Mouse (Mus musculus): ENCODE measurements at regions not wholly inside any gene's neighbourhood (a gene's known extent, or its start where the extent isn't known, plus 50 kb on each side); places are given as distances from the start of the nearest gene placed in this dataset.

GRCm38 (mm10) chr11:56810141-56810540 is 201.0 kb upstream of the Gria1 start:
- Histone ChIP-seq H3K4me1 (ENCODE audit: control insufficient read depth, insufficient read depth, low read length) (no peaks in the 10 kb centered on the region), H3K4me3 (replicated peaks; ENCODE audit: insufficient read depth, low read depth, low read length) (no peak overlapping the region), H3K27me3 (ENCODE audit: control insufficient read depth, insufficient read depth, low read length) (no peaks in the 10 kb centered on the region), H3K27ac (ENCODE audit: insufficient read depth, low read length) (no peak overlapping the region)
- DNase-seq = no peak
- 24% methylated on average over 2 of the region's 2 CpGs for WGBS
- no peak for TF ChIP-seq CTCF (IDR thresholded peaks at IDR 0.05; ENCODE audit: borderline replicate concordance, insufficient read depth, low read depth, low read length)
- no peak for TF ChIP-seq POLR2A (IDR thresholded peaks at IDR 0.05; ENCODE audit: borderline replicate concordance, insufficient read depth, low read length)

DNA sequence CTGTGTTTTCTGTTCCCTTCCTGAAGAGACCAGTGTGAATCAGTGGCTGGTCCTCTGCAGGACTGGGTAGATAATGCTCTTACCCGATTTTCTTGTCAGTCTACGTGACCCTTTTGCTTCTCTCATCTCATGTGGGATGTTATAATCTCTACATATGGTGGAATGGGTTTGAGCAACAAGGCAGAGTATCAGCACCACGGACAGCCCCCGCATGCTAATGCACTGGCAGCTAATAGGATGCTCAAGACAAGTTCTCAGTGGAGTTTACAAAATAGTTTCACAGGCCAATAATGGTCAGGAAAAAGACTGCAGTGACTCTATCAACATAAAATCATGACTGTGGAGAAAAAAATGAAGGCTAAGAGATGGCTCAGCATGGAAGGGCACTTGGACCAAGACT is 199.1 kb upstream of the Gria1 start:
- H3K27me3 ChIP-seq (ENCODE audit: control insufficient read depth, insufficient read depth, low read length) = no peaks in the 10 kb centered on the region
- no peak for DNase-seq
- H3K4me3 ChIP-seq (replicated peaks; ENCODE audit: insufficient read depth, low read depth, low read length) = no peak overlapping the region
- no peak overlapping the region for H3K27ac ChIP-seq (ENCODE audit: insufficient read depth, low read length)
- TF ChIP-seq CTCF (IDR thresholded peaks at IDR 0.05; ENCODE audit: borderline replicate concordance, insufficient read depth, low read depth, low read length) = no peak
- no peak for TF ChIP-seq POLR2A (IDR thresholded peaks at IDR 0.05; ENCODE audit: borderline replicate concordance, insufficient read depth, low read length)
- 65% methylated on average over 4 of the region's 4 CpGs for WGBS
- no peaks in the 10 kb centered on the region for H3K4me1 ChIP-seq (ENCODE audit: control insufficient read depth, insufficient read depth, low read length)

- no peaks in the 10 kb centered on the region for H3K27me3 ChIP-seq (ENCODE audit: control insufficient read depth, insufficient read depth, low read length)
- DNase-seq = no peak
These were observed 187.7 kb upstream of the Gria1 start for GRCm38 (mm10) chr11:56823471-56823870.

DNA sequence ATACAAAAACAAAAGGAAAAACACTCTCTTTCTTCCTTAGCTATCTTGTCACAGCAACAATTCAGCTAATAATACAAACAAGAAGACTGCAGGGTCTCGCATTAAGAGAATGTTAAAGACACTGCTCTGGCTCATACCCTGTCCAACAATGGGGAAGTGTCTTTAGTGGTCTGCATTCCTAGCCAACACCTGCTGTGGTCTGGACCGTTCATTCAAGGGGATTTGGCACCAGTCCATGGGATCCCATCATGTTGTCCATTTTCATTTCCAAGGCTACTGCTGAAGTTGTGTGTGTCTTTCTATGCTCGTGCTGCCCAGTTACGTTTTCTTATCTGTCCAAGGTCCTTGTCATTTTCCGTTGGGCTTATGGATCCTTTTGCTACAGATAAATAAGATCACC is 183.7 kb upstream of the Gria1 start:
- no peak overlapping the region for H3K4me3 ChIP-seq (replicated peaks; ENCODE audit: insufficient read depth, low read depth, low read length)

More at GRCm38 (mm10) chr11:56823471-56823870, 187.7 kb upstream of the Gria1 start:
- Histone ChIP-seq H3K27ac (ENCODE audit: insufficient read depth, low read length) (no peak overlapping the region), H3K4me3 (replicated peaks; ENCODE audit: insufficient read depth, low read depth, low read length) (no peak overlapping the region), H3K4me1 (ENCODE audit: control insufficient read depth, insufficient read depth, low read length) (no peaks in the 10 kb centered on the region)
- TF ChIP-seq CTCF (IDR thresholded peaks at IDR 0.05; ENCODE audit: borderline replicate concordance, insufficient read depth, low read depth, low read length) (no peak), POLR2A (IDR thresholded peaks at IDR 0.05; ENCODE audit: borderline replicate concordance, insufficient read depth, low read length) (no peak)

DNA sequence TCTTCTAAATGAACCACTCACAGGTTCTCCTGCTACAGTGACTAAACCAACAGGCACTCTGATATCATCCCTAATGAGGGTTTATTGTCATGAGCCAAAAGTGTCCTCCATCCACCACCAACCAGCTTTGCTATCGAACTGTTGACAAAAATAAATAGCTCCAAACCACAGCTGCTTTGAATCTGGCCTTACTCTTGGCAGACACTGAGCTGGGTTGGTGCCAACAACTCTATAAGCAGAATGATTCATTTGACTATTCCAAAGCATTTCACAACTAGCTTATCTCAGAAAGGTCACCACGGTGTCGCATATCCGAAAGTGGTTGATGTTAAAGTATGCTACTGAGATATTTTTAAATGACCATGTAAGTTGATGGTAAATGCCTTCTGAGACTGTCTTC is 148.5 kb upstream of the Gria1 start:
- no peak for DNase-seq
- 20% methylated on average over 4 of the region's 4 CpGs for WGBS
- TF ChIP-seq CTCF (IDR thresholded peaks at IDR 0.05; ENCODE audit: borderline replicate concordance, insufficient read depth, low read depth, low read length) (no peak), POLR2A (IDR thresholded peaks at IDR 0.05; ENCODE audit: borderline replicate concordance, insufficient read depth, low read length) (no peak)
- H3K4me3 ChIP-seq (replicated peaks; ENCODE audit: insufficient read depth, low read depth, low read length) = no peak overlapping the region
- H3K27ac ChIP-seq (ENCODE audit: insufficient read depth, low read length) = no peak overlapping the region
- H3K4me1 ChIP-seq (ENCODE audit: control insufficient read depth, insufficient read depth, low read length) = no peaks in the 10 kb centered on the region
- no peaks in the 10 kb centered on the region for H3K27me3 ChIP-seq (ENCODE audit: control insufficient read depth, insufficient read depth, low read length)

More for the DNA sequence above, 183.7 kb upstream of the Gria1 start:
- TF ChIP-seq POLR2A (IDR thresholded peaks at IDR 0.05; ENCODE audit: borderline replicate concordance, insufficient read depth, low read length) (no peak), CTCF (IDR thresholded peaks at IDR 0.05; ENCODE audit: borderline replicate concordance, insufficient read depth, low read depth, low read length) (no peak)
- Histone ChIP-seq H3K27me3 (ENCODE audit: control insufficient read depth, insufficient read depth, low read length) (no peaks in the 10 kb centered on the region; the same call in 1 of the 2 replicates), H3K4me1 (ENCODE audit: control insufficient read depth, insufficient read depth, low read length) (no peaks in the 10 kb centered on the region), H3K27ac (ENCODE audit: insufficient read depth, low read length) (no peak overlapping the region)
- DNase-seq = no peak
- WGBS = 16% methylated on average over 5 of the region's 5 CpGs

GRCm38 (mm10) chr11:56871640-56872039 is 139.5 kb upstream of the Gria1 start:
- no peak overlapping the region for H3K4me3 ChIP-seq (replicated peaks; ENCODE audit: insufficient read depth, low read depth, low read length)
- TF ChIP-seq CTCF (IDR thresholded peaks at IDR 0.05; ENCODE audit: borderline replicate concordance, insufficient read depth, low read depth, low read length) = no peak
- no peak for TF ChIP-seq POLR2A (IDR thresholded peaks at IDR 0.05; ENCODE audit: borderline replicate concordance, insufficient read depth, low read length)
- H3K27ac ChIP-seq (ENCODE audit: insufficient read depth, low read length) = no peak overlapping the region
- DNase-seq = no peak
- H3K4me1 ChIP-seq (ENCODE audit: control insufficient read depth, insufficient read depth, low read length) = no peaks in the 10 kb centered on the region
- no peaks in the 10 kb centered on the region for H3K27me3 ChIP-seq (ENCODE audit: control insufficient read depth, insufficient read depth, low read length)
- WGBS = 71% methylated on average over 3 of the region's 3 CpGs

GRCm38 (mm10) chr11:56898548-56898951 is 112.6 kb upstream of the Gria1 start:
- no peak for TF ChIP-seq POLR2A (IDR thresholded peaks at IDR 0.05; ENCODE audit: borderline replicate concordance, insufficient read depth, low read length)
- TF ChIP-seq CTCF (IDR thresholded peaks at IDR 0.05; ENCODE audit: borderline replicate concordance, insufficient read depth, low read depth, low read length) = no peak
- no peak overlapping the region for H3K4me3 ChIP-seq (replicated peaks; ENCODE audit: insufficient read depth, low read depth, low read length)
- H3K27ac ChIP-seq (ENCODE audit: insufficient read depth, low read length) = no peak overlapping the region
- no peaks in the 10 kb centered on the region for H3K4me1 ChIP-seq (ENCODE audit: control insufficient read depth, insufficient read depth, low read length)
- WGBS = 30% methylated on average over 4 of the region's 4 CpGs
- H3K27me3 ChIP-seq (ENCODE audit: control insufficient read depth, insufficient read depth, low read length) = no peaks in the 10 kb centered on the region; the same call in 1 of the 2 replicates
- no peak for DNase-seq

- TF ChIP-seq POLR2A (IDR thresholded peaks at IDR 0.05; ENCODE audit: borderline replicate concordance, insufficient read depth, low read length) (no peak), CTCF (IDR thresholded peaks at IDR 0.05; ENCODE audit: borderline replicate concordance, insufficient read depth, low read depth, low read length) (no peak)
- Histone ChIP-seq H3K27ac (ENCODE audit: insufficient read depth, low read length) (no peak overlapping the region), H3K4me1 (ENCODE audit: control insufficient read depth, insufficient read depth, low read length) (no peaks in the 10 kb centered on the region), H3K4me3 (replicated peaks; ENCODE audit: insufficient read depth, low read depth, low read length) (no peak overlapping the region), H3K27me3 (ENCODE audit: control insufficient read depth, insufficient read depth, low read length) (no peaks in the 10 kb centered on the region; the same call in 1 of the 2 replicates)
- DNase-seq = no peak
- 86% methylated on average over 3 of the region's 3 CpGs for WGBS
These were observed 110.0 kb upstream of the Gria1 start for GRCm38 (mm10) chr11:56901201-56901600.

Measured in cerebellum, adult 2 months (tissue).